13 mouse cellular contexts compared by ENCODE assay signal in genomic region chr4:82542656-82543397, GRCm38 (mm10).
A peak's percentile ranks its signal among the peaks of the same experiment; 100 is the strongest.
DNase-seq lines count a peak whose midpoint lies in the region; ATAC-seq lines count a peak whose summit lies in the region.
"Had no signal": no experiment of that assay in that cellular context is flagged by ENCODE, and none has a peak within 500 bp of the region (broad histone marks: within the 10 kb centered on the region; RNA-seq: fewer than 3 reads in every experiment).

No protein-coding gene starts in this region.

- H3K4me1 ChIP-seq in embryonic facial prominence, embryonic 13.5 days: peaks cover 47% of the 10 kb centered on the region
- H3K4me1 ChIP-seq in embryonic facial prominence, embryonic 10.5 days: peaks cover 37% of the 10 kb centered on the region
- H3K4me1 ChIP-seq in heart, embryonic 13.5 days: peaks cover 48% of the 10 kb centered on the region
- peaks cover 8% of the 10 kb centered on the region for H3K4me1 ChIP-seq in midbrain, embryonic 11.5 days (ENCODE audit: control insufficient read depth, insufficient read depth, low read length)
- H3K4me1 ChIP-seq in midbrain, embryonic 13.5 days (replicated peaks): peaks cover 18% of the 10 kb centered on the region

- no peaks in the 10 kb centered on the region for H3K9me3 ChIP-seq in embryonic facial prominence, embryonic 13.5 days
- H3K9me3 ChIP-seq in embryonic facial prominence, embryonic 10.5 days: no peaks in the 10 kb centered on the region
- H3K9me3 ChIP-seq in heart, embryonic 13.5 days: no peaks in the 10 kb centered on the region
- no peaks in the 10 kb centered on the region for H3K9me3 ChIP-seq in midbrain, embryonic 11.5 days (ENCODE audit: control insufficient read depth, low read length)
- H3K9me3 ChIP-seq in midbrain, embryonic 13.5 days: no peaks in the 10 kb centered on the region
- H3K9me3 ChIP-seq: kidney, embryonic 15.5 days; neural tube, embryonic 12.5 days had no signal

- H3K27ac ChIP-seq in embryonic facial prominence, embryonic 13.5 days: 0 out of 2 replicates have a peak overlapping the region, but pooled peaks have one; percentile 1
- no peak overlapping the region for H3K27ac ChIP-seq in embryonic facial prominence, embryonic 10.5 days (replicated peaks)
- H3K27ac ChIP-seq in heart, embryonic 13.5 days (replicated peaks): peak overlapping the region; percentile 34; the same call in 1 of the 2 replicates
- H3K27ac ChIP-seq in midbrain, embryonic 11.5 days (ENCODE audit: low read depth, low read length): no peak overlapping the region
- no peak overlapping the region for H3K27ac ChIP-seq in midbrain, embryonic 13.5 days
- H3K27ac ChIP-seq: kidney, embryonic 15.5 days; neural tube, embryonic 12.5 days had no signal

- no peak for DNase-seq in embryonic facial prominence, embryonic 10.5 days (ENCODE audit: low spot score)
- DNase-seq in heart, adult 18-20 months: no peak
- peak; percentile 81 for DNase-seq in midbrain, embryonic 11.5 days (ENCODE audit: low spot score, missing footprints)
- DNase-seq in embryo, embryonic 11 days: no peak

- H3K36me3 ChIP-seq in embryonic facial prominence, embryonic 13.5 days: no peaks in the 10 kb centered on the region
- no peaks in the 10 kb centered on the region for H3K36me3 ChIP-seq in embryonic facial prominence, embryonic 10.5 days (replicated peaks)
- peaks cover 14% of the 10 kb centered on the region for H3K36me3 ChIP-seq in heart, embryonic 13.5 days
- H3K36me3 ChIP-seq in midbrain, embryonic 11.5 days (ENCODE audit: control insufficient read depth, insufficient read depth, low read length): no peaks in the 10 kb centered on the region
- H3K36me3 ChIP-seq in midbrain, embryonic 13.5 days: no peaks in the 10 kb centered on the region
- H3K36me3 ChIP-seq: kidney, embryonic 15.5 days; neural tube, embryonic 12.5 days had no signal

- no peak overlapping the region for H3K9ac ChIP-seq in embryonic facial prominence, embryonic 13.5 days
- H3K9ac ChIP-seq in heart, embryonic 13.5 days: peak overlapping the region; percentile 55; the same call in 1 of the 2 replicates
- H3K9ac ChIP-seq in midbrain, embryonic 11.5 days (ENCODE audit: low read length): no peak overlapping the region
- no peak overlapping the region for H3K9ac ChIP-seq in midbrain, embryonic 13.5 days (replicated peaks)
- H3K9ac ChIP-seq: kidney, embryonic 15.5 days; lung, embryonic 14.5 days; neural tube, embryonic 12.5 days had no signal

- no peak overlapping the region for H3K4me3 ChIP-seq in embryonic facial prominence, embryonic 13.5 days
- H3K4me3 ChIP-seq in embryonic facial prominence, embryonic 10.5 days: no peak overlapping the region
- no peak overlapping the region for H3K4me3 ChIP-seq in heart, embryonic 13.5 days
- no peak overlapping the region for H3K4me3 ChIP-seq in midbrain, embryonic 11.5 days (ENCODE audit: low read depth, low read length)
- no peak overlapping the region for H3K4me3 ChIP-seq in midbrain, embryonic 13.5 days (replicated peaks)
- H3K4me3 ChIP-seq: kidney, embryonic 15.5 days; neural tube, embryonic 12.5 days had no signal

- H3K27me3 ChIP-seq in embryonic facial prominence, embryonic 13.5 days: no peaks in the 10 kb centered on the region
- peaks cover 61% of the 10 kb centered on the region for H3K27me3 ChIP-seq in embryonic facial prominence, embryonic 10.5 days (replicated peaks; ENCODE audit: low read depth, poor library complexity, severe bottlenecking)
- H3K27me3 ChIP-seq in heart, embryonic 13.5 days (replicated peaks): no peaks in the 10 kb centered on the region
- peaks cover 15% of the 10 kb centered on the region; the same call in 1 of the 2 replicates for H3K27me3 ChIP-seq in midbrain, embryonic 11.5 days (ENCODE audit: control insufficient read depth, insufficient read depth, low read length)
- H3K27me3 ChIP-seq in midbrain, embryonic 13.5 days: peaks cover 30% of the 10 kb centered on the region
- H3K27me3 ChIP-seq: CH12.LX; neural tube, embryonic 12.5 days had no signal

- no peak for ATAC-seq in embryonic facial prominence, embryonic 13.5 days (ENCODE audit: insufficient number of reproducible peaks, insufficient read depth, low FRiP score, low TSS enrichment, low read depth)
- ATAC-seq in heart, embryonic 13.5 days (ENCODE audit: extremely low read depth, insufficient number of reproducible peaks, low FRiP score, low TSS enrichment): no peak
- ATAC-seq in midbrain, embryonic 11.5 days (ENCODE audit: low FRiP score): no peak
- ATAC-seq in midbrain, embryonic 13.5 days: no peak
- ATAC-seq in erythroblast, adult 5-6 weeks (replicated peaks; ENCODE audit: low FRiP score, poor library complexity, severe bottlenecking): no peak

- no peak overlapping the region for H3K4me2 ChIP-seq in embryonic facial prominence, embryonic 13.5 days
- no peak overlapping the region for H3K4me2 ChIP-seq in heart, embryonic 13.5 days
- H3K4me2 ChIP-seq in midbrain, embryonic 11.5 days: no peak overlapping the region
- no peak overlapping the region for H3K4me2 ChIP-seq in midbrain, embryonic 13.5 days (replicated peaks)
- H3K4me2 ChIP-seq: kidney, embryonic 15.5 days; liver, embryonic 11.5 days; lung, embryonic 14.5 days; neural tube, embryonic 12.5 days had no signal

- WGBS in embryonic facial prominence, embryonic 13.5 days: 54% methylated on average over 10 of the region's 10 CpGs
- WGBS in embryonic facial prominence, embryonic 10.5 days: 50% methylated on average over 10 of the region's 10 CpGs
- WGBS in heart, embryonic 13.5 days: 58% methylated on average over 10 of the region's 10 CpGs
- WGBS in midbrain, embryonic 11.5 days: 59% methylated on average over 10 of the region's 10 CpGs
- 59% methylated on average over 10 of the region's 10 CpGs for WGBS in midbrain, embryonic 13.5 days

Comparison
In these comparisons a context has a peak if more than half of its experiments do, and no peak if none do; other contexts are left out.
1. H3K27ac ChIP-seq: peak in embryonic facial prominence, embryonic 13.5 days (single experiment) and heart, embryonic 13.5 days (single experiment); none in embryonic facial prominence, embryonic 10.5 days (single experiment), midbrain, embryonic 11.5 days (single experiment) and midbrain, embryonic 13.5 days (single experiment).